Mouse (Mus musculus) adrenal gland (tissue): ENCODE data around the gene Ifi205.
"Not testable (repeated sequence)": the region's sequence is repeated elsewhere in the genome, so short reads cannot be mapped to it uniquely, and the experiment has no call there.

Source experiments
- intact Hi-C: fragments of 180-260 bp; cut with DNase I; formaldehyde crosslinking; loops from one replicate; pipeline ENCODE4 v1.15.1; 2025
- long read RNA-seq, 2 experiments: library from polyadenylated mRNA; unstranded; transcript quantifications; one replicate each; pipeline ENCODE4 v2.0.0; 2020; ENCODE audit warnings: borderline replicate concordance in 1 of 2; ENCODE audit not compliant: insufficient replicate concordance in 1 of 2

The Ifi205 gene
- long read RNA-seq, experiment 1, partial matches to known transcripts, result 0 of 1 reads
- long read RNA-seq, experiment 1, other reads (novel, unspliced or antisense), result 0 of 1 reads
- long read RNA-seq, experiment 2, partial matches to known transcripts, result 1 of 1 reads
- long read RNA-seq, experiment 2, other reads (novel, unspliced or antisense), result 0 of 1 reads

- intact Hi-C loops, result no loop called here
These were observed at the start of gene Ifi205 for GRCm38 (mm10) chr1:174031698-174032097. Ifi205 (minus strand) TSS chr1:174031810.

DNA sequence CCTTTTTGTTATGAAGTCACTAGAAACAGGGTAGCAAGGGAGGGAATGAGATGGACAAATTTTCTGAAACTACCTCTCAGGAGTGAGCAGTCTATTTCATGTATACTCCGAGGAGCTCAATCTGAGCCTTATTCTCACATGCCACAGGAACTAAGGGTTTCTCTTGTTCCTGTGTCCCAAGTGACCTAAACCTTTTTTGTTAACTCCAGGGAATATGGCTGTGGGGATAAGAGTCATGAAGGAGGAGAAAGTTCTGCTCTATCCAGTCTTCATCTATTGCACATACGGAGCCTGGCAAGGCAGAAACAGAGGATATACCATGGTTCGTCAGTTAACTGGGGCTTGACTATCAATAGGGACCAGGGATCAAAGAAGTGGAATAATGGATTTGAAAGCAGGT, 34.7 kb upstream of the Ifi205 start, which contains the start of gene Olfr430:
Gene Olfr430, plus strand, starts transcription at position 301 of the 400 bp plus-strand sequence.
- intact Hi-C loops, result no loop called here

- intact Hi-C loops, result no loop called here
These were observed 23.6 kb upstream of the Ifi205 start for GRCm38 (mm10) chr1:174055248-174055647.

DNA sequence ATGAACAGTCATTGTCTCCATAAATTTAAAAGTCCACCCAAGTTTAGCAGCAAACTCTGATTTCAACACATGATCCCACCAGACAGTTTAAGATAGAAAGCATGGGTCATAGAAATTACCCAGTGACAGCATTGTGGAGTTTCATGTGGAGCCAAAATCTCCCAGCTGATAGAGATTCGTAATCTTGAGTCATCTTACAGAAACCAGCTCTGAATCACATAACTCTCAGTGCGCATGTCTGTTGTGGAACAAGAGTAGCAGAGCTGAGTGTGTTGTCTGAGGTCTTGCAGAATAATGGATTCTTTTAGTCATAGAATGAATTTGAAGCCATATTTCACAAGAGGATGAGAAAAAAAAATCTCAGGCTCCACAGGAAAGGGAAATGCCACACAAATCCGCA, 21.4 kb upstream of the Ifi205 start:
- intact Hi-C loops, result no loop called here

DNA sequence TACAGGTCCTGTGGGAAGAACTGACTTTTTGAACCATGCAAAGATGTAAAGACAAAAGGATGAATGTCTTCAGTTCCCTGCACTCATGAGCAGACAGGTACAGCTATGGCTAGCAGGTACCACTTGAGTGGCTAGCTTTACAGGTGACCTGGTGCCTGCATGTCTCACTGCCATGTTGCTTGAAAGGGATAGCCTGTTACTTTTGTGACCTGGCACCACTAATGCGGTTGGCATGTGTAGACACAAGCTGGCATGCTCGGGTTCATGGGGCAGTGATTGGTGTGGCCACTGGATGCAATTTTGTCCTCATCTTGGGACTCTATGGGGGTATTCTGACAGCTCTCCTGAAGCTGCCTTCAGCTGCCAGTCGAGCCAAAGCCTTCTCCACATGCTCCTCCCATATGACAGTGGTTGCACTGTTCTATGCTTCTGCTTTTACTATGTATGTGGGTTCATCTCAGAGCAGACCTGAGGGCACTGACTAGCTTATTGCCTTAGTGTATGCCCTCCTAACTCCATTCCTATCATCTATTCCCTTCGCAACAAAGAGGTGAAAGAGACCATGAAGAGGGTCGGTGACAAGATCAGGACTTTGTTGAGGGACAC, 20.4 kb upstream of the Ifi205 start:
- intact Hi-C loops, result no loop called here

DNA sequence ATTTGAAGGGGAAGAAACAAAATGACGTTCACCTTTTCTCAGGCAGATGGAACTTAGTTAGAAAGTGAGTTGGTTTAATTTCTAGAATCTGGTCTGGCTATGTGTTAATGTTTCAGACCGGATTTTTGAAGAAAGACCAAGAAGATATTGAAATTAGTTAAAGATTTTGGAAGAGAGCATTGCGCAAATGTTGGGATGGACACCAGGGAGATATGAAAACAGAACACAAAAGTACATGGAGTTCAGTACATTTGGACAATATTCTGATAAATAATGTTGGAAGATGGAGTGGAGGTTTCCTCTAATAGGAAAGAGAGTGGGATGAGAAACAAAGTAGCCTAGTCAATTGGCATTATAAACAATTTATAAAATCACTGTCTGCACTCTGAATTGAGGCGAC, 19.9 kb upstream of the Ifi205 start:
- intact Hi-C loops, result no loop called here

GRCm38 (mm10) chr1:174050532-174050931, 18.9 kb upstream of the Ifi205 start:
- intact Hi-C loops, result no loop called here

GRCm38 (mm10) chr1:174049357-174049756, 17.7 kb upstream of the Ifi205 start:
- intact Hi-C loops, result not testable (repeated sequence)

DNA sequence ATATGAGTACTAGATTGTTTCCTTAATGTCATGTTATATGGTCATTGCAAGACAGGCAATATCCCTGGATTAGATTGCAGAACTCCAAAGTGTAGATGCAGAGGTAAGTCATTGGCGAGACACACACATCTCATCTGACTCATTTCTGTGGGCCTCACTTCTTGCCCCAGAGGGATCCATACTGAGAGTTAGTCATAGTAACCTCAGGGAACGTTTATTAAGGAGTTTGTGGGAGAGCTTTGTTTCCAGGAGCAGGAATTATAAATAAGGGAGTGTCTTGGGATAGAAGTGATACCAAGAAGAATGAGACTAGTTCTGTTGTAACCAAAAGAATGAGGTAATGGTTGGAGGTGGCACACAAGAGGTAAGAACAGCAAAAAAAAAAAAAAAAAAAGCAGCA, 17.3 kb upstream of the Ifi205 start, which contains the start of gene Olfr432:
Gene Olfr432, plus strand, starts transcription at position 313 of the 400 bp plus-strand sequence.
- intact Hi-C loops, result no loop called here

GRCm38 (mm10) chr1:174048227-174048626, 16.6 kb upstream of the Ifi205 start:
- intact Hi-C loops, result not testable (repeated sequence)

- intact Hi-C loops, result no loop called here
These were observed 12.8 kb upstream of the Ifi205 start for GRCm38 (mm10) chr1:174044431-174044830.

DNA sequence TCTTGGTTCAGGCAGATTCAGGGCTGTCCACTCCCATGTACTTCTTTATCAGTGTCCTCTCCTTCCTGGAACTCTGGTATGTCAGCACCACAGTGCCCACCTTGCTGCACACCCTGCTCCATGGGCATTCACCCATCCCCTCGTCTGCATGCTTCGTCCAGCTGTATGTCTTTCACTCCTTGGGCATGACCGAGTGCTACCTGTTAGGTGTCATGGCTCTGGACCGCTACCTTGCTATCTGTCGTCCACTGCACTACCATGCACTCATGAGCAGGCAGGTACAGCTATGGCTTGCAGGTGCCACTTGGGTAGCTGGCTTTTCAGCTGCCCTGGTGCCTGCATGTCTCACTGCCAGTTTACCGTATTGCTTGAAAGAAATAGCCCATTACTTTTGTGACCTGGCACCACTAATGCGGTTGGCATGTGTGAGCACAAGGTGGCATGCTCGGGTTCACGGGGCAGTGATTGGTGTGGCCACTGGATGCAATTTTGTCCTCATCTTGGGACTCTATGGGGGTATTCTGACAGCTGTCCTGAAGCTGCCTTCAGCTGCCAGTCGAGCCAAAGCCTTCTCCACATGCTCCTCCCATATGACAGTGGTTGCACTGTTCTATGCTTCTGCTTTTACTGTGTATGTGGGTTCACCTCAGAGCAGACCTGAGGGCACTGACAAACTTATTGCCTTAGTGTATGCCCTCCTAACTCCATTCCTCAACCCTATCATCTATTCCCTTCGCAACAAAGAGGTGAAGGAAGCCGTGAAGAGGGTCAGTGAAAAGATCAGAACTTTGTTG, 10.7 kb upstream of the Ifi205 start:
- intact Hi-C loops, result not testable (repeated sequence)

- intact Hi-C loops, result no loop called here
These were observed 9.0 kb upstream of the Ifi205 start, which contains the start of gene Olfr433 for GRCm38 (mm10) chr1:174040523-174041177. Olfr433 (plus strand) TSS chr1:174040705.

DNA sequence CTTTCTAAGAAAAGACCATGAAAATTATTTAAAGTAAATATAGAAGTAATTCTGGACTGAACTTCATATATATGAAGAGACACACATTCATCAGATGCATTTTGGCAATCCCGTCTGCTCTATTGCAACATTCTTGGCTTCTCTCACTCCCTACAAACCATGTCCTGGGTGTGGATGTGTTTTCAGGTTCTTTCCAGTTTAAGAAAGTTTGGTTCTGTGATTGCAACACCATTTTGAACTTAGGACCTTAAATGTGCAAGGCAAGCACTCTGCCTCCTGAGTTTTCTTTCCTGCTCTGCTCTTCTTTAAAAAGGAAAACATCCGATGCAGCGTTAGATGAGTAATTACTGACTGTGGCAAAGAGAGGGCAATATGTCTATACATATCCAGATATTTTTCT, 6.9 kb upstream of the Ifi205 start:
- intact Hi-C loops, result no loop called here

- intact Hi-C loops, result no loop called here
These were observed 4.2 kb upstream of the Ifi205 start for GRCm38 (mm10) chr1:174035841-174036240.

GRCm38 (mm10) chr1:174007050-174007449, 24.6 kb downstream of the Ifi205 start:
- intact Hi-C loops, result not testable (repeated sequence)

DNA sequence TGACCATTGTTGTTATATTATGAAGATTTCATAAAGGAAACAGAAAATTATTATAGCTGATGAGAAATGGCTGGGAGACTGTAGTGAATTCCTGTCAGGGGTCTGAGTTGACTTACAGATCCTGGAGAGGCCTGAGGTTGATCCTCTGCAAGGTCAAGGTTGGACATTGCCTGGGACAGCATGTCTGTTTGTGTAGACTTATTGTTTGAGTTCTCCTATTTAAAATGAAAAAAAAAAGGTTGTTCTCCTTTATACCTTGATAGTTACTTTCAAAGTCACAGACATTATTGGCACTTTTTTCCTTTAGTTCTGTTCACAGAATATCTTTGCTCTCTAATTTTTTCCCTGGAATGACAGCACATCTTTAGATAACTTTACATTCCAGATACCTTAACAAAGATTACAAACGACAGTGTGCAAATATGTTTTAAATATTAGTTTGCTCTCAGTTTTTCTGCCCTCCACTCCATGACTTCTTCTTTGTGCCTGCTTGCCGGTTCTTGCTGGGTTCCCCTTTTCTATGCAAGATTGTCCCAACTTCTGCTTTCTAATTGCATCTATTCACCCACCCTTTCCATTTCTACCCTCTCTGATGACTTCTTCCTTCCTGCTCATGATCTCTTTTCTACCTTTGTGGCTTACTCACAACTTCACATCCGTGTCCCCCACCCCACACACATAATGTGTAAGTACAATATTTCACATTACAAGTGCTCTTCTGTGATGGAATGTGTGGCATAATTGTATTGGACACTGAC, 27.1 kb downstream of the Ifi205 start:
- intact Hi-C loops, result not testable (repeated sequence)

GRCm38 (mm10) chr1:173995003-173995402, 36.6 kb downstream of the Ifi205 start:
- intact Hi-C loops, result no loop called here

- intact Hi-C loops, result not testable (repeated sequence)
These were observed 48.8 kb downstream of the Ifi205 start, which contains the start of gene Ifi202b for GRCm38 (mm10) chr1:173982694-173983305. Ifi202b (minus strand) TSS chr1:173982744.

DNA sequence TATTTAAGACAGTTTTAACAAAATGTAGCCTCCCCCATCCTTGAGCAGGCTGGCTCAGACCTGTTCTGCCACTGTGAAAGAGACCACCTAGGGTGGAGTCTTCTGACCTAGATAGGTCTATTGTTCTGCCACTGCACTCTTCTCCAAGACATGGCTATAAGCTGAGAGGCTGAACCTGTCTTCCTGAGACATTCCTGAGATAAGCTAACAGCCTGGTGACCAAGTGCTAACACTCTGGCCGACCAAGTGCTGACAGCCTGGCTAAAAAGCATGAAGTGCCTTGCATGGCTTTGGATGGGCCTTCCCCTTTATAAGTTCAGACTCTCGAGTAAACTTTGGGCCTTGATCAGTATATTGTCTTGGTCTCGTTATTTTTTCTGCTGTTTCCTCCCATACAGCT, 50.6 kb downstream of the Ifi205 start:
- intact Hi-C loops, result not testable (repeated sequence)
